In genomic region chr19:5461411-5461810, GRCm38 (mm10) we compare ENCODE assay signal across 8 mouse cellular contexts. TPM values are rescaled to one million over a fixed set of nuclear protein-coding genes. Genes with fewer than 3 reads are reported as not detected.
A peak's percentile ranks its signal among the peaks of the same experiment; 100 is the strongest.
DNase-seq lines count a peak whose midpoint lies in the region; ATAC-seq and TF ChIP-seq lines count a peak whose summit lies in the region.

No protein-coding gene starts in this region.

- H3K79me2 ChIP-seq in myocyte (ENCODE audit: control insufficient read depth, insufficient read depth): peaks cover 18% of the 10 kb centered on the region

- H3K9me3 ChIP-seq in embryonic facial prominence, embryonic 14.5 days (ENCODE audit: control insufficient read depth, low read length): no peaks in the 10 kb centered on the region
- no peaks in the 10 kb centered on the region for H3K9me3 ChIP-seq in intestine, embryonic 15.5 days

- DNase-seq in left cerebral cortex, adult 2 months (ENCODE audit: extremely low spot score in 1 of 2, low spot score in 2 of 2): no peak
- DNase-seq in left cerebral cortex, adult 11 months (ENCODE audit: low spot score): no peak
- no peak for DNase-seq in embryonic facial prominence, embryonic 14.5 days (ENCODE audit: low spot score)
- no peak for DNase-seq in left cerebral cortex, adult 8-10 months (ENCODE audit: low spot score in 2 of 2)
- DNase-seq in T-cell, adult 2 months (ENCODE audit: low spot score): no peak
- no peak for DNase-seq in cerebellum, adult 11 months

- 82% methylated on average over 6 of the region's 6 CpGs for WGBS in embryonic facial prominence, embryonic 14.5 days
- WGBS in intestine, embryonic 15.5 days: 76% methylated on average over 6 of the region's 6 CpGs

- peak overlapping the region; percentile 72 for H3ac ChIP-seq in myocyte (ENCODE audit: control insufficient read depth, insufficient read length)

- no peaks in the 10 kb centered on the region for H3K27me3 ChIP-seq in embryonic facial prominence, embryonic 14.5 days (replicated peaks; ENCODE audit: control insufficient read depth, insufficient read depth, low read length)
- H3K27me3 ChIP-seq in intestine, embryonic 15.5 days (replicated peaks): no peaks in the 10 kb centered on the region
- H3K27me3 ChIP-seq in myocyte (ENCODE audit: control insufficient read depth, insufficient read depth, insufficient read length): no peaks in the 10 kb centered on the region

- intact Hi-C loops in left cerebral cortex, adult 2 months (cut with DNase I): loop anchor here (5.0 kb wide), 1 partner anchor 106 kb away; the partner anchor contains the start of gene Ap5b1

- peak overlapping the region; percentile 96 for H3K4me2 ChIP-seq in embryonic facial prominence, embryonic 14.5 days (ENCODE audit: low read depth, low read length)
- H3K4me2 ChIP-seq in intestine, embryonic 15.5 days (replicated peaks): peak overlapping the region; percentile 72
- H3K4me2 ChIP-seq in myocyte (ENCODE audit: low read depth): peak overlapping the region; percentile 84

- peaks cover 36% of the 10 kb centered on the region for H3K36me3 ChIP-seq in embryonic facial prominence, embryonic 14.5 days (ENCODE audit: control insufficient read depth, insufficient read depth, low read length)
- H3K36me3 ChIP-seq in intestine, embryonic 15.5 days: peaks cover 17% of the 10 kb centered on the region; the same call in 1 of the 2 replicates
- peaks cover 18% of the 10 kb centered on the region for H3K36me3 ChIP-seq in myocyte (ENCODE audit: control insufficient read depth, insufficient read depth)

- no peak for TF ChIP-seq CTCF in left cerebral cortex, adult 2 months (IDR thresholded peaks at IDR 0.05)

- peak overlapping the region; percentile 84; the same call in 1 of the 2 replicates for H3K4me3 ChIP-seq in left cerebral cortex, adult 2 months
- peak overlapping the region; percentile 68 for H3K4me3 ChIP-seq in embryonic facial prominence, embryonic 14.5 days (ENCODE audit: low read depth, low read length)
- peak overlapping the region; percentile 58 for H3K4me3 ChIP-seq in intestine, embryonic 15.5 days (replicated peaks)
- peak overlapping the region; percentile 94 for H3K4me3 ChIP-seq in myocyte

- no peak for TF ChIP-seq POLR2A in myocyte (IDR thresholded peaks at IDR 0.05; ENCODE audit: insufficient read length, low read depth)

- peak overlapping the region; percentile 71 for H3K9ac ChIP-seq in embryonic facial prominence, embryonic 14.5 days (ENCODE audit: low read depth, low read length)
- H3K9ac ChIP-seq in intestine, embryonic 15.5 days: no peak overlapping the region

- no peak for ATAC-seq in embryonic facial prominence, embryonic 14.5 days (ENCODE audit: low read depth)
- ATAC-seq in intestine, embryonic 15.5 days: no peak

- H3K4me1 ChIP-seq in embryonic facial prominence, embryonic 14.5 days (ENCODE audit: control insufficient read depth, insufficient read depth, low read length): peaks cover 16% of the 10 kb centered on the region
- H3K4me1 ChIP-seq in intestine, embryonic 15.5 days (replicated peaks): peaks cover 13% of the 10 kb centered on the region

- no peak overlapping the region for H3K27ac ChIP-seq in left cerebral cortex, adult 2 months
- no peak overlapping the region for H3K27ac ChIP-seq in embryonic facial prominence, embryonic 14.5 days (replicated peaks; ENCODE audit: low read depth, low read length)
- H3K27ac ChIP-seq in intestine, embryonic 15.5 days: no peak overlapping the region

TF ChIP-seq in myocyte, 11 proteins besides CTCF, POLR2A, EP300 and RAD21:
- TF ChIP-seq SRF (IDR thresholded peaks at IDR 0.05; ENCODE audit: control insufficient read depth, insufficient read length, low read depth): no peak
- no peak for TF ChIP-seq MAX (IDR thresholded peaks at IDR 0.05; ENCODE audit: low read depth)
- no peak for TF ChIP-seq MYOG (IDR thresholded peaks at IDR 0.05; ENCODE audit: control insufficient read depth in 1 of 3, insufficient read depth in 1 of 3, insufficient read length in 2 of 3, low read depth in 2 of 3)
- no peak for TF ChIP-seq CEBPB (IDR thresholded peaks at IDR 0.05; ENCODE audit: insufficient read depth, poor library complexity, severe bottlenecking)
- TF ChIP-seq E2F4 (IDR thresholded peaks at IDR 0.05; ENCODE audit: insufficient read depth): no peak
- no peak for TF ChIP-seq MYOD1 (IDR thresholded peaks at IDR 0.05; ENCODE audit: control insufficient read depth in 1 of 3, insufficient read length in 2 of 3, low read depth in 2 of 3)
- no peak for TF ChIP-seq TCF12 (IDR thresholded peaks at IDR 0.05; ENCODE audit: insufficient read depth, poor library complexity, severe bottlenecking)
- no peak for TF ChIP-seq USF1 (IDR thresholded peaks at IDR 0.05; ENCODE audit: low read depth)
- no peak for TF ChIP-seq TCF3 (IDR thresholded peaks at IDR 0.05; ENCODE audit: insufficient read length, low read depth)
- no peak for TF ChIP-seq REST (IDR thresholded peaks at IDR 0.05; ENCODE audit: insufficient read depth, insufficient read length)
- TF ChIP-seq POLR2AphosphoS2 (IDR thresholded peaks at IDR 0.05; ENCODE audit: insufficient read length, low read depth): no peak

RNA-seq across cellular contexts. Expression of gene Fibp, which starts 1.0 kb away (rescaled TPM):
- total RNA-seq in left cerebral cortex, adult 2 months (2021): 10 to 100 TPM; 88.9 to 92.1 TPM
- polyA plus RNA-seq in embryonic facial prominence, embryonic 14.5 days (2014; fragmentation: Nextera tagmentation; extraction: Ambion mirVana): 75.0 and 99.0 TPM in 2 replicates
- 95.1 and 99.4 TPM in 2 replicates for polyA plus RNA-seq in intestine, embryonic 15.5 days (2015; fragmentation: Nextera tagmentation; extraction: Ambion mirVana)
- 122 TPM for polyA plus RNA-seq in myocyte (2012; fragmentation: generic; extraction: Trizol)
- 100 to 1,000 TPM in 1 of 4 experiments, 10 to 100 TPM in 3; 89.0 to 124 (median 93.6) TPM for total RNA-seq in left cerebral cortex, adult 8-10 months (2022)

RNA-seq across cellular contexts. Expression of gene Ccdc85b, which starts 3.7 kb away (rescaled TPM):
- total RNA-seq in left cerebral cortex, adult 2 months (2021): 10 to 100 TPM; 29.5 to 30.6 TPM
- 5.7 and 6.1 TPM in 2 replicates for polyA plus RNA-seq in embryonic facial prominence, embryonic 14.5 days (2014; fragmentation: Nextera tagmentation; extraction: Ambion mirVana)
- 8.2 and 8.7 TPM in 2 replicates for polyA plus RNA-seq in intestine, embryonic 15.5 days (2015; fragmentation: Nextera tagmentation; extraction: Ambion mirVana)
- polyA plus RNA-seq in myocyte (2012; fragmentation: generic; extraction: Trizol): 10.7 TPM
- 10 to 100 TPM; 26.2 to 30.7 (median 29.4) TPM for total RNA-seq in left cerebral cortex, adult 8-10 months (2022)

RNA-seq across cellular contexts. Expression of gene Ctsw, which starts 6.9 kb away (rescaled TPM):
- under 1 TPM; 0.36 to 0.47 TPM for total RNA-seq in left cerebral cortex, adult 2 months (2021)
- polyA plus RNA-seq in embryonic facial prominence, embryonic 14.5 days (2014; fragmentation: Nextera tagmentation; extraction: Ambion mirVana): 0.85 and 1.5 TPM in 2 replicates
- 2.1 and 2.9 TPM in 2 replicates for polyA plus RNA-seq in intestine, embryonic 15.5 days (2015; fragmentation: Nextera tagmentation; extraction: Ambion mirVana)
- 7.2 TPM for polyA plus RNA-seq in myocyte (2012; fragmentation: generic; extraction: Trizol)
- 1 to 10 TPM in 1 of 4 experiments, under 1 TPM in 3; 0.30 to 1.0 (median 0.46) TPM for total RNA-seq in left cerebral cortex, adult 8-10 months (2022)

RNA-seq across cellular contexts. Expression of gene Efemp2, which starts 12.3 kb away (rescaled TPM):
- total RNA-seq in left cerebral cortex, adult 2 months (2021): 10 to 100 TPM; 16.8 to 17.2 TPM
- polyA plus RNA-seq in embryonic facial prominence, embryonic 14.5 days (2014; fragmentation: Nextera tagmentation; extraction: Ambion mirVana): 175 and 190 TPM in 2 replicates
- polyA plus RNA-seq in intestine, embryonic 15.5 days (2015; fragmentation: Nextera tagmentation; extraction: Ambion mirVana): 118 TPM in 2 replicates
- polyA plus RNA-seq in myocyte (2012; fragmentation: generic; extraction: Trizol): 81.3 TPM
- total RNA-seq in left cerebral cortex, adult 8-10 months (2022): 10 to 100 TPM; 16.0 to 21.9 (median 18.7) TPM

RNA-seq across cellular contexts. Expression of gene Fosl1, which starts 14.1 kb away (rescaled TPM):
- under 1 TPM in 1 of 2 experiments, not detected in 1; 0.65 TPM for total RNA-seq in left cerebral cortex, adult 2 months (2021)
- polyA plus RNA-seq in embryonic facial prominence, embryonic 14.5 days (2014; fragmentation: Nextera tagmentation; extraction: Ambion mirVana): not detected in 2 replicates
- polyA plus RNA-seq in intestine, embryonic 15.5 days (2015; fragmentation: Nextera tagmentation; extraction: Ambion mirVana): not detected in 2 replicates
- polyA plus RNA-seq in myocyte (2012; fragmentation: generic; extraction: Trizol): 15.4 TPM
- total RNA-seq in left cerebral cortex, adult 8-10 months (2022): not detected
